ENCODE assay signal across 13 mouse cellular contexts in the genomic region with DNA sequence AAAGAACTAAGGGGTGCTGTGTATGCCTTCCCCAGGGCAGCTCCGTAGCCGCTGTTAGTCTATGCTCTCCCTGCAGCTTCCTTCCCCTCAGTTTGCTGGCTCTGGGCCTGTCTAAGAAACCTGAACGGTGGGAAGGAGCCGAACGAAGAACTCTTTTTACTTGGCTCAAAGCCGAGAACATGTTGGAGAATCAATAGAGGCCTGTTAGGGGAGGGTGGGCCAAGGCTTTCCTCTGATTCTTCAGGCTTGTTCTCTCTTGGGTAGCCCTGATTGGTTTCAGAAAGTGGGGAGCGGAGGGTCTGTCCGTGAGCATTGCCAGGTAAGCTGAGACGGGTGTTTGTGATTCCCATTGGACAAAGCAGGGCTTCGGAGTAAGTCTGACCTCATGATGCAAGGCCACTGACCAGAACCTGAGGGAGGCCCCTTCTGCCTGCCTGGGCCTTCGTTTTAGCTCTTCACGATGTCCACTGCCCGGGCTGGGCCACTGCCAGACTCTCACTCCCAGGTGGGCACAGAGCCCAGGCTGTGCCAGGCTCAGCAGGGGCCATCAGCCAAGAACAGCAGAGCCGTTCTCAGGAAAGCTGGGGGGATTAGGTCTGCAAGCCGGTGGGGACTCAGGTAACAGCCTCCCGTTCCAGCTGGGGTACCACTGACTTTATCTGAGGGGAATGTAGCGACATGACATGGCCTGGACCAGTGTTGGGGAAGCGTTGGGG. TPM values are rescaled to one million over a fixed set of nuclear protein-coding genes. Genes with fewer than 3 reads are reported as not detected.
DNase-seq lines count a peak whose midpoint lies in the region; ATAC-seq and TF ChIP-seq lines count a peak whose summit lies in the region.
"Had no signal": no experiment of that assay in that cellular context is flagged by ENCODE, and none has a peak within 500 bp of the region (broad histone marks: within the 10 kb centered on the region; RNA-seq: fewer than 3 reads in every experiment).

No protein-coding gene starts in this region.

- H3K27me3 ChIP-seq in heart, embryonic 12.5 days (replicated peaks), result peaks cover 23% of the 10 kb centered on the region
- H3K27me3 ChIP-seq in midbrain, postnatal 0 days (ENCODE audit: insufficient read depth, low read length), result no peaks in the 10 kb centered on the region
- H3K27me3 ChIP-seq in midbrain, embryonic 10.5 days (ENCODE audit: low read depth, poor library complexity, severe bottlenecking), result 0 out of 2 replicates have a peak, but pooled peaks cover under 1% of the 10 kb centered on the region
- H3K27me3 ChIP-seq in forebrain, embryonic 16.5 days (replicated peaks; ENCODE audit: control insufficient read depth, insufficient read depth, low read length), result no peaks in the 10 kb centered on the region
- no peaks in the 10 kb centered on the region for H3K27me3 ChIP-seq in limb, embryonic 15.5 days

- H3K9me3 ChIP-seq in heart, embryonic 12.5 days (replicated peaks), result no peaks in the 10 kb centered on the region
- no peaks in the 10 kb centered on the region for H3K9me3 ChIP-seq in midbrain, postnatal 0 days (ENCODE audit: low read length)
- H3K9me3 ChIP-seq in midbrain, embryonic 10.5 days (replicated peaks), result no peaks in the 10 kb centered on the region
- no peaks in the 10 kb centered on the region for H3K9me3 ChIP-seq in forebrain, embryonic 16.5 days (ENCODE audit: control insufficient read depth, low read length)
- H3K9me3 ChIP-seq in limb, embryonic 15.5 days, result no peaks in the 10 kb centered on the region
- H3K9me3 ChIP-seq: megakaryocyte, embryonic 14.5 days had no signal

- H3K4me3 ChIP-seq in heart, embryonic 12.5 days, result no peak overlapping the region
- H3K4me3 ChIP-seq in midbrain, postnatal 0 days (ENCODE audit: low read depth, low read length), result no peak overlapping the region
- H3K4me3 ChIP-seq in midbrain, embryonic 10.5 days, result no peak overlapping the region
- H3K4me3 ChIP-seq in forebrain, embryonic 16.5 days (replicated peaks; ENCODE audit: low read length), result no peak overlapping the region
- no peak overlapping the region for H3K4me3 ChIP-seq in limb, embryonic 15.5 days
- H3K4me3 ChIP-seq: megakaryocyte, embryonic 14.5 days had no signal

- H3K9ac ChIP-seq in heart, embryonic 12.5 days, result no peak overlapping the region
- no peak overlapping the region for H3K9ac ChIP-seq in midbrain, postnatal 0 days (replicated peaks; ENCODE audit: low read length, poor library complexity, severe bottlenecking)
- H3K9ac ChIP-seq in forebrain, embryonic 16.5 days (replicated peaks; ENCODE audit: low read depth, low read length), result no peak overlapping the region
- no peak overlapping the region for H3K9ac ChIP-seq in limb, embryonic 15.5 days

- H3K36me3 ChIP-seq in heart, embryonic 12.5 days, result no peaks in the 10 kb centered on the region
- H3K36me3 ChIP-seq in midbrain, postnatal 0 days (ENCODE audit: insufficient read depth, low read length), result no peaks in the 10 kb centered on the region
- H3K36me3 ChIP-seq in midbrain, embryonic 10.5 days, result no peaks in the 10 kb centered on the region
- H3K36me3 ChIP-seq in forebrain, embryonic 16.5 days (ENCODE audit: control insufficient read depth, insufficient read depth), result no peaks in the 10 kb centered on the region
- H3K36me3 ChIP-seq in limb, embryonic 15.5 days, result no peaks in the 10 kb centered on the region

- peaks cover 3% of the 10 kb centered on the region; the same call in 1 of the 2 replicates for H3K4me1 ChIP-seq in heart, embryonic 12.5 days (replicated peaks)
- H3K4me1 ChIP-seq in midbrain, postnatal 0 days (ENCODE audit: insufficient read depth, low read length), result no peaks in the 10 kb centered on the region
- 0 out of 2 replicates have a peak, but pooled peaks cover 1% of the 10 kb centered on the region for H3K4me1 ChIP-seq in midbrain, embryonic 10.5 days
- peaks cover 11% of the 10 kb centered on the region for H3K4me1 ChIP-seq in forebrain, embryonic 16.5 days (replicated peaks; ENCODE audit: control insufficient read depth, insufficient read depth, low read length)
- peaks cover 36% of the 10 kb centered on the region for H3K4me1 ChIP-seq in limb, embryonic 15.5 days
- H3K4me1 ChIP-seq: megakaryocyte, embryonic 14.5 days had no signal

- H3K27ac ChIP-seq in heart, embryonic 12.5 days (ENCODE audit: poor library complexity, severe bottlenecking), result no peak overlapping the region
- H3K27ac ChIP-seq in midbrain, postnatal 0 days (ENCODE audit: low read depth, low read length), result no peak overlapping the region
- H3K27ac ChIP-seq in midbrain, embryonic 10.5 days (replicated peaks), result no peak overlapping the region
- H3K27ac ChIP-seq in forebrain, embryonic 16.5 days (ENCODE audit: low read length), result no peak overlapping the region
- peak overlapping the region; percentile 84 for H3K27ac ChIP-seq in limb, embryonic 15.5 days

- DNase-seq in heart, adult 9 months (ENCODE audit: low spot score in 2 of 2), result peak; percentile 38 to 68
- DNase-seq in midbrain, postnatal 0 days (ENCODE audit: low spot score), result peak; percentile 55
- no peak for DNase-seq in midbrain, embryonic 10.5 days (ENCODE audit: low spot score)
- DNase-seq in B cell, adult 2 months, result no peak
- DNase-seq in urinary bladder, postnatal 10 days (ENCODE audit: low spot score), result no peak
- DNase-seq: thymus, postnatal 4 days had no signal

- WGBS in heart, embryonic 12.5 days, result 68% methylated on average over 18 of the region's 18 CpGs
- 56% methylated on average over 18 of the region's 18 CpGs for WGBS in midbrain, postnatal 0 days
- WGBS in midbrain, embryonic 10.5 days, result 75% methylated on average over 18 of the region's 18 CpGs
- 40% methylated on average over 18 of the region's 18 CpGs for WGBS in forebrain, embryonic 16.5 days
- WGBS in limb, embryonic 15.5 days, result 29% methylated on average over 18 of the region's 18 CpGs

- TF ChIP-seq CTCF in midbrain, postnatal 0 days (IDR thresholded peaks at IDR 0.05), result no peak

- no peak overlapping the region for H3K4me2 ChIP-seq in heart, embryonic 12.5 days
- H3K4me2 ChIP-seq in midbrain, postnatal 0 days (ENCODE audit: low read depth, low read length, poor library complexity, severe bottlenecking), result no peak overlapping the region
- H3K4me2 ChIP-seq in forebrain, embryonic 16.5 days (ENCODE audit: low read length), result no peak overlapping the region
- no peak overlapping the region; the same call in 1 of the 2 replicates for H3K4me2 ChIP-seq in limb, embryonic 15.5 days

- no peak for ATAC-seq in heart, embryonic 12.5 days (ENCODE audit: insufficient number of reproducible peaks, low FRiP score)
- ATAC-seq in midbrain, postnatal 0 days (ENCODE audit: low FRiP score), result no peak
- peak; percentile 38 for ATAC-seq in forebrain, embryonic 16.5 days
- ATAC-seq in limb, embryonic 15.5 days (ENCODE audit: insufficient number of reproducible peaks, low FRiP score, low TSS enrichment, low read depth), result peak; percentile 59

RNA-seq across cellular contexts. Expression of a gene that starts 14.4 kb away (rescaled TPM):
- polyA plus RNA-seq in heart, embryonic 12.5 days (2016; fragmentation: Nextera tagmentation; extraction: Ambion mirVana), result 147 and 150 TPM in 2 replicates
- 27.7 and 35.8 TPM in 2 replicates for total RNA-seq in midbrain, postnatal 0 days (2014; rRNA removed)
- 35.0 and 36.2 TPM in 2 replicates for polyA plus RNA-seq in midbrain, postnatal 0 days (2015; fragmentation: Nextera tagmentation; extraction: Ambion mirVana)
- 0.88 and 2.0 TPM in 2 replicates for polyA plus RNA-seq in midbrain, embryonic 10.5 days (2016; fragmentation: Nextera tagmentation; extraction: Ambion mirVana)
- 8.3 and 10.9 TPM in 2 replicates for polyA plus RNA-seq in forebrain, embryonic 16.5 days (2015; fragmentation: Nextera tagmentation; extraction: Ambion mirVana)
- polyA plus RNA-seq in limb, embryonic 15.5 days (2015; fragmentation: Nextera tagmentation; extraction: Ambion mirVana), result 178 and 206 TPM in 2 replicates
- total RNA-seq: granulocyte monocyte progenitor cell, adult 5-6 weeks; MEL; neutrophil, adult 5-6 weeks had no signal

Comparison
In these comparisons a context has a peak if more than half of its experiments do, and no peak if none do; other contexts are left out.
1. DNase-seq: peak in heart, adult 9 months (2 of 2) and midbrain, postnatal 0 days (single experiment); none in midbrain, embryonic 10.5 days (single experiment), B cell, adult 2 months (0 of 2) and urinary bladder, postnatal 10 days (single experiment).
2. ATAC-seq: peak in forebrain, embryonic 16.5 days (single experiment) and limb, embryonic 15.5 days (single experiment); none in heart, embryonic 12.5 days (single experiment) and midbrain, postnatal 0 days (single experiment).